Mouse (Mus musculus): ENCODE measurements around the gene Hmcn2. TPM values are rescaled to one million over a fixed set of nuclear protein-coding genes. Genes with fewer than 3 reads are reported as not detected.

The Hmcn2 gene
- total and polyA plus RNA-seq, 3 experiments, result 7.2 to 24.3 (median 8.3) TPM

- TF ChIP-seq POLR2A (IDR thresholded peaks at IDR 0.05; ENCODE audit: insufficient read depth, low read depth, low read length) (no peak), EP300 (IDR thresholded peaks at IDR 0.05; ENCODE audit: insufficient read depth, low read depth, low read length) (no peak), CTCF (IDR thresholded peaks at IDR 0.05) (no peak)
- Histone ChIP-seq H3K4me1 (ENCODE audit: control insufficient read depth, insufficient read depth, low read length) (no peaks in the 10 kb centered on the region), H3K27ac (no peak overlapping the region), H3K9ac (ENCODE audit: low read depth, low read length) (no peak overlapping the region), H3K79me2 (replicated peaks; ENCODE audit: control insufficient read depth, insufficient read depth, low read length) (no peaks in the 10 kb centered on the region), H3K4me3 (no peak overlapping the region), H3K36me3 (ENCODE audit: control insufficient read depth, insufficient read depth, low read length) (no peaks in the 10 kb centered on the region), H3K27me3 (ENCODE audit: control insufficient read depth, insufficient read depth, low read length) (no peaks in the 10 kb centered on the region)
- WGBS, result 84% methylated on average over 19 of the region's 19 CpGs
- no peak for DNase-seq
- intact Hi-C loops (cut with DNase I), result no loop called here
Measured at GRCm38 (mm10) chr2:31497635-31498034, 183.4 kb downstream of the Hmcn2 start.

DNA sequence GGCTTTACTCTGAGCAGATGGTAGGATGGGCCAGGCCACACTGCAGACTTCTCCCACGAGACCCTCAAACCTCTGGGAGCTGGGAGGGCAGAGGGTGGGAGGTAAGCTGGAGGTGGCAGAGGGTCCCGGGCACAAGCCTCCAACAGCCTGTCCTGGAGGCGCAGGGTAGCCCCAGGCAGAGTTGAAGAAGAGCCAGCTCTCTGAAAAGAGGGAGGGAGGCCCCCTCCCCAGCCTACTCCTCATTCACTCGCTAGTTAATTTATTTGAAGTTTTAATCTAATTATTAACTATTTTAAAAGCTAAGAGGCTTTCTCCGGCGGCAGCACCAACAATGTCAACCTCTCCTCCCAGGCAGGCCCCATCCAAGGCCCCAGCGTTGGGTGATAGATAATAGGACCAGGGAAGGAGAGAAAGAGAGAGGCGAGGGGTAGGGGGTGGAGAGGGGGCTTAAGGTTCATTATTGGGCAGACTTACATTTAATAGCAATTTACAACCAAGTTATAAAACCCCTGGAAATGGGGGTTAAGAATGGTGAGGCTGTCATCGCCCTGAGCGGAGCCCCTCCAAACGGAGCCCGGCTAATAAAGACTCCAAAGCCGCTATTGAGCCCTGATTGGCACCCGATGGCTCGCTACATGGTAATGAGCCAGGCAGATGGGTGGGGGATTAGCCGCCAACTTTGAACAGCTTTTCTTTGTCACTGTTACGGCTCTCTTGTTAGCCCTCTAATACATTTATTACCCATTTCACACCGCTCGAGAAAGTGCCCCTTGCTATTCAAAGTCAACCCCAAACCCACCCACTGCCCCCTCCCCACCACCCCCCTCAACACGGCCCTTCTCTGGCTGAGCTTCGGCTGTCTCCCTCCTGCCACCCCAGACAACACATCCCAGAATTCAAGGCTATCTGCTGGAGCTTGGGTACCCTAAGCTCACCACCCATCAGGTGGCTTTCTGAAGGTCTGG lies 185.4 kb downstream of the Hmcn2 start:
- Histone ChIP-seq H3K27me3 (ENCODE audit: control insufficient read depth, insufficient read depth, low read length) (no peaks in the 10 kb centered on the region), H3K27ac (no peak overlapping the region), H3K4me1 (ENCODE audit: control insufficient read depth, insufficient read depth, low read length) (no peaks in the 10 kb centered on the region), H3K4me3 (no peak overlapping the region), H3K36me3 (ENCODE audit: control insufficient read depth, insufficient read depth, low read length) (no peaks in the 10 kb centered on the region), H3K79me2 (replicated peaks; ENCODE audit: control insufficient read depth, insufficient read depth, low read length) (no peaks in the 10 kb centered on the region), H3K9ac (ENCODE audit: low read depth, low read length) (no peak overlapping the region)
- DNase-seq, result no peak
- TF ChIP-seq EP300 (IDR thresholded peaks at IDR 0.05; ENCODE audit: insufficient read depth, low read depth, low read length), result no peak
- no peak for TF ChIP-seq POLR2A (IDR thresholded peaks at IDR 0.05; ENCODE audit: insufficient read depth, low read depth, low read length)
- no peak for TF ChIP-seq CTCF (IDR thresholded peaks at IDR 0.05)
- 79% methylated on average over 21 of the region's 21 CpGs for WGBS
- intact Hi-C loops (cut with DNase I), result no loop called here

- no peaks in the 10 kb centered on the region for H3K4me1 ChIP-seq (ENCODE audit: control insufficient read depth, insufficient read depth, low read length)
- no peak for DNase-seq
- 92% methylated on average over 24 of the region's 24 CpGs for WGBS
- H3K27ac ChIP-seq, result no peak overlapping the region
- no peak for TF ChIP-seq POLR2A (IDR thresholded peaks at IDR 0.05; ENCODE audit: insufficient read depth, low read depth, low read length)
- no peak for TF ChIP-seq EP300 (IDR thresholded peaks at IDR 0.05; ENCODE audit: insufficient read depth, low read depth, low read length)
- TF ChIP-seq CTCF (IDR thresholded peaks at IDR 0.05), result no peak
- intact Hi-C loops (cut with DNase I), result no loop called here
- no peak overlapping the region for H3K9ac ChIP-seq (ENCODE audit: low read depth, low read length)
- H3K79me2 ChIP-seq (replicated peaks; ENCODE audit: control insufficient read depth, insufficient read depth, low read length), result no peaks in the 10 kb centered on the region
- H3K36me3 ChIP-seq (ENCODE audit: control insufficient read depth, insufficient read depth, low read length), result no peaks in the 10 kb centered on the region
- H3K27me3 ChIP-seq (ENCODE audit: control insufficient read depth, insufficient read depth, low read length), result no peaks in the 10 kb centered on the region
- H3K4me3 ChIP-seq, result no peak overlapping the region
Measured at GRCm38 (mm10) chr2:31500292-31501204, 186.3 kb downstream of the Hmcn2 start.

DNA sequence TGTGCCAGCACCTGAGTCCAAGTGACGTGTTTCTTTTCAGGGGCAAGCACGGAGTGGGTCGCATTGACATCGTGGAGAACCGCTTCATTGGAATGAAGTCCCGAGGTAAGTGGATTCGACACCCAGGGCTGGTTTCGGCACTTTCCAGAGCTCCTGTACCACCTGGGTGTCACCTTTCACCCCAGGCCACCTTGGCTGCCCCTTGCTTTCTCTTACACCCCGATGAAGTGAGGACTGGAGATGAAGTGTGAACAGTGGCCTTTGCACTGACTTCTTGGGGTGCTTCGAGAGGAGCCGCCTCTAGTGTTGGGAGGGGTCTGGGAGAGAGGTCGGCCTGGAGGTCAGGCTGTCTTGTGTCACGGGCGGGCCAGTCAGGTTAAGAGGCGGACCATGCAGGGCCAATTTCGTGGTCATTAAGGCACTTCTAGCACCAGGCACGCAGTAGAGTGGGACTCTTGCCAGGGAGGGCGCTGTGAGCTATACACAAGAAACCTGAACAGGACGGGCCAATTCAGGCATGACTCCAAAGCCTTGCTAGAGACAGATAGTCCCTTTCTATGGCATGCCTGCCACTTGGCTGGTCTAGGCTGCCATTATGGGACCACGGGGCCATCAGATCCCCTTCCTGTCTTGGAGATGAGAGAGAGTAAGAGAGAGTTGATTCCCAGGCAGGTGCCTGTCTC lies 187.4 kb downstream of the Hmcn2 start:
- no peak for DNase-seq
- no peaks in the 10 kb centered on the region for H3K36me3 ChIP-seq (ENCODE audit: control insufficient read depth, insufficient read depth, low read length)
- WGBS, result 76% methylated on average over 20 of the region's 20 CpGs
- H3K4me3 ChIP-seq, result no peak overlapping the region
- H3K79me2 ChIP-seq (replicated peaks; ENCODE audit: control insufficient read depth, insufficient read depth, low read length), result no peaks in the 10 kb centered on the region
- TF ChIP-seq CTCF (IDR thresholded peaks at IDR 0.05) (no peak), POLR2A (IDR thresholded peaks at IDR 0.05; ENCODE audit: insufficient read depth, low read depth, low read length) (no peak), EP300 (IDR thresholded peaks at IDR 0.05; ENCODE audit: insufficient read depth, low read depth, low read length) (no peak)
- H3K27me3 ChIP-seq (ENCODE audit: control insufficient read depth, insufficient read depth, low read length), result no peaks in the 10 kb centered on the region
- no peak overlapping the region for H3K9ac ChIP-seq (ENCODE audit: low read depth, low read length)
- intact Hi-C loops (cut with DNase I), result no loop called here
- no peaks in the 10 kb centered on the region for H3K4me1 ChIP-seq (ENCODE audit: control insufficient read depth, insufficient read depth, low read length)
- H3K27ac ChIP-seq, result no peak overlapping the region

GRCm38 (mm10) chr2:31502616-31503522 lies 188.7 kb downstream of the Hmcn2 start:
- H3K27ac ChIP-seq, result no peak overlapping the region
- no peaks in the 10 kb centered on the region for H3K79me2 ChIP-seq (replicated peaks; ENCODE audit: control insufficient read depth, insufficient read depth, low read length)
- TF ChIP-seq EP300 (IDR thresholded peaks at IDR 0.05; ENCODE audit: insufficient read depth, low read depth, low read length), result no peak
- no peak for TF ChIP-seq POLR2A (IDR thresholded peaks at IDR 0.05; ENCODE audit: insufficient read depth, low read depth, low read length)
- TF ChIP-seq CTCF (IDR thresholded peaks at IDR 0.05), result no peak
- H3K36me3 ChIP-seq (ENCODE audit: control insufficient read depth, insufficient read depth, low read length), result no peaks in the 10 kb centered on the region
- H3K9ac ChIP-seq (ENCODE audit: low read depth, low read length), result no peak overlapping the region
- DNase-seq, result no peak
- H3K27me3 ChIP-seq (ENCODE audit: control insufficient read depth, insufficient read depth, low read length), result no peaks in the 10 kb centered on the region
- 60% methylated on average over 15 of the region's 15 CpGs for WGBS
- H3K4me1 ChIP-seq (ENCODE audit: control insufficient read depth, insufficient read depth, low read length), result no peaks in the 10 kb centered on the region
- intact Hi-C loops (cut with DNase I), result no loop called here
- no peak overlapping the region for H3K4me3 ChIP-seq

Measured in heart, adult 2 months (tissue).